Mouse (Mus musculus) layer of hippocampus, adult 8-10 months (tissue): ENCODE measurements around the gene Akp3. TPM values are rescaled to one million over a fixed set of nuclear protein-coding genes. Genes with fewer than 3 reads are reported as not detected.

Experiments
- DNase-seq, 2 experiments: peaks; one replicate each; pipeline ENCODE4 v3.0.0; 2022; ENCODE audit warnings: low spot score in 2 of 2
- total RNA-seq, 4 experiments: library from RNA; stranded (reverse); gene quantifications; 2 replicates each; pipeline ENCODE4 v1.2.4; 2022

The Akp3 gene
- total RNA-seq = not detected

- no peak for DNase-seq
Observed at GRCm38 (mm10) chr1:87124673-87125072, at the start of gene Akp3. Gene Akp3 (plus strand): TSS chr1:87124973.

DNA sequence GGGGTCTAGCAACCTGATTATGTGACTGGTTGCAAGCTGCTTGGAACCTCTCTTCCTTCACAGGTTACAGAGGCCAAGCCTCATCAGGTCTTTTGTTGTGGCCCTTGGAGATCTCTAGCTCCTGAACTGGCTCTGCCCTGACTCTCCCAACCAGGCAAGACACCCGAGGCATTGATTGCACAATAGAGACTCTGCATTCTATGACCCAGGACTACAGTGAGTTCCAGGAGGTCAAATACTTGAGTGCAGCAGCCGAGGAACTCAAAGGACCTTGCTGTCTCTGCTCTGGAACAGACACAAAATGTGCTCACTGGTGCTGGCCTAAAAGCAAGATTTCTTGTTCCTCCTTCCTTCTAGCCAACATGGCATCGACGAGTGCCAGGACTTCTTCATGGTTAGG lies 38.6 kb upstream of the Akp3 start:
- DNase-seq = no peak

- no peak for DNase-seq
Observed at GRCm38 (mm10) chr1:87086964-87087363, 37.8 kb upstream of the Akp3 start.

GRCm38 (mm10) chr1:87089251-87089650 lies 35.5 kb upstream of the Akp3 start:
- DNase-seq = no peak

- no peak for DNase-seq
Observed at GRCm38 (mm10) chr1:87089828-87090227, 34.9 kb upstream of the Akp3 start, which contains the start of gene Alppl2. Gene Alppl2 (minus strand): TSS chr1:87089928.

- DNase-seq = no peak
Observed at GRCm38 (mm10) chr1:87095642-87096041, 29.1 kb upstream of the Akp3 start.

DNA sequence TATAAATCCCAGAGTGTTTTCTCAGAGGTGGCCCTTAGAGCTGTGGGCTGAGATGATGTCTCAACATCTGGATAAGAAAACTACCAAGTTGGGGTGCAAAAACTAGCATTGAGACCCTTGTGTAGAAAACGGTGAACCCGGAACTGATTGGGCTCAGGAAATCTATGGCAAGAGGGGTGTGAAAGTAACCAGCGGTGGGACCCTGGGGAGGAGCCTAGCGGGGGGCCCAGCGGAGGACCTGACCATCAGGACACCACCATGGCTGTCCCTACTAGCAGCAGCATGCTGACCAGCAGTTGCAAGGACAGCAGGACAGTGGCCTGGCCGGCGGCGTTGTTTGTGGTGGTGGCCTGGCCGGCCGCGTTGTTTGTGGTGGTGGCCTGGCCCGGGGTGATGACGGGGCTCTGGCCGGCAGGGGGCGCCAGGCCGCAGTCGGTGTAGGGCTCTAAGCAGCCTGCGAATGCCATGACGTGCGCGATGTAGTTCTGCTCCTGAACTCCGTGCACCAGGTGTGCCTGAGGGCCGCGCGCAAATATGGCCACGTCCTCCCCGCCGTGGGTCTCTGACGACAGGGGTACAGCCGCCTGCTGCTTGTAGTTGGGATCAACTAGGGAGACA lies 26.3 kb upstream of the Akp3 start:
- peak in 1 of 2 experiments; percentile 25 for DNase-seq

DNA sequence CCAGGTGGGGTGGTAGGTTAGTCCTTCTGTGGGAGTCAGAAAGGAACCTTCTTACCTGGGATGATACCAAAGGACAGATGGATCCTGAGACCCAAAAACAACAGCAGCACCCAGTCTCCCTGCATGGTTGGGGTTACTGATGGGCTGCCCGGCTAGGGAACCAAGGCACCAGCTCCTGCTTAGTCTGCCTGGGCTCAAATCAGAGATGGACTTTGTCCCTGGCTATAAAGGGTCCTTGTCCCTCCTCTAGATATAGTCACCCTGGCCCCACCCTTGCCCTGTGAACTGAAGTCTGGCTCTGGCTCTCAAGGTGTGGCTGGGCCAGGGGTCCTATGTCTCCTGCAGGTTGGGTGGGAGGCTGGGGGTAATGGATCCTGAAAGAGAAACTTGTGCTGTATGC lies 23.4 kb upstream of the Akp3 start, which contains the start of gene Alpi:
TSS of gene Alpi (minus strand) at position 196 of the 400 bp plus-strand sequence.
- no peak for DNase-seq

- no peak for DNase-seq
Observed at GRCm38 (mm10) chr1:87102114-87102513, 22.7 kb upstream of the Akp3 start.

GRCm38 (mm10) chr1:87103936-87104335 lies 20.8 kb upstream of the Akp3 start:
- DNase-seq = no peak

DNA sequence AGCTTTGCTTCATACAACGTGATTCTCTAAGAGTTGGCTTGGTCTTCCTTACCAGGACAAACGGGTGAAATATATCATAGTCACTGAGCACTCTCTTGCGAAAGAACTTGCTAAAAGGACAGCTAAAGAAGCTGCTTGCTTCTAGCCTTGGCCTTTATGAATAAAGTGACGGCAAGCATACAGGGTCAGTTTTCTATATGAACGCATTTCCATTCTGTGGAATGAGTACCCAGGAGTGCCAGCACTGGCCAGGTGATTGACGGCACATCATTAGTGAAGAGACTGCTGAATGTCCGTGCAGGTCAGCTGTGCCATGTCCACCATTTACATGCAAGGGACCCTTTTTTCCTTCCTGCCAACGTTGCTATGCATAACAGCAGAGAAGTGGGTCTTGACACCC lies 18.2 kb upstream of the Akp3 start:
- no peak for DNase-seq

- DNase-seq = no peak
Observed at GRCm38 (mm10) chr1:87108564-87108963, 16.2 kb upstream of the Akp3 start.

- DNase-seq = no peak
Observed at GRCm38 (mm10) chr1:87111719-87112354, 12.9 kb upstream of the Akp3 start.

DNA sequence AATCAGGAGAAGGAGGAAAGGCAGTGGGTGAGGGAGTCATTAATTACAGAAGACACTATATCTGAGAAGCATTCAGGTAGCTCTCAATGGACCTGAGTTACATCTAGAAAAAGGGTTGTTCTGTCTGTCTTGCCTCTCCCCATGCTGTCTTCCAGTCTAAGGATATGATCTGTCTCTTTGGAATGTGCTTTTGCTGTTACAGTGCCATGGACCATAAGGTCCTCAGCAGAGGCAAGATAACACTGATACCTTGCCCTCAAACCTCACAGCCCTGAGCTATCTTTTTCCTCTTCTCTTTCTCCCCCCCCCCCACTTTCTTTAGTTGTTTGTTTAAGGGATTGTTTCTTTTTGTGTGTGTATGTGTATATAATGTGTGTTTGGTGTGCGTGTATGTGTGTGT lies 10.0 kb upstream of the Akp3 start:
- DNase-seq = no peak

GRCm38 (mm10) chr1:87127206-87128030 lies 2.6 kb downstream of the Akp3 start:
- peak in 1 of 2 experiments; percentile 41 for DNase-seq

DNA sequence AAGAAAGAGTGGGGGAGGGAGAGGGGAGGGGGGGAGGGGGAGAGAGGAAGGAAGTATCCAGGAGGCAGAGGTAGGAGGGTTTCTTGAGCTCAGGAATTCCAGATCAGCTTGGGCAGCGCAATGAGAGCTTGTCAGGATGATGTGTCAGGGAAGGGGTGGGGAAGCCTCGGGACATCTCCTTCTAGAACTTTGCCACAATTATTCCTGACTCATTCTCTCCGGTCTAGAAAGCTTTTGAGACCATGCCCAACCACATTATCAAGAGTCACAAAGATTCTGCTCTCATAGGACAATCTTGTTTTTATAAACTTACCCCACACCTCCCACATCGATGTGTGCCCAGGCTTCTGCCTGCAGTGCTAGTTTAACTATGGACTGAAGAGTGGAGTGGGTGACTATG lies 7.0 kb downstream of the Akp3 start:
- no peak for DNase-seq

GRCm38 (mm10) chr1:87141550-87141949 lies 16.8 kb downstream of the Akp3 start:
- no peak for DNase-seq

GRCm38 (mm10) chr1:87142456-87142855 lies 17.7 kb downstream of the Akp3 start:
- peak in 1 of 2 experiments; percentile 15 for DNase-seq

GRCm38 (mm10) chr1:87143141-87143540 lies 18.4 kb downstream of the Akp3 start:
- no peak for DNase-seq

DNA sequence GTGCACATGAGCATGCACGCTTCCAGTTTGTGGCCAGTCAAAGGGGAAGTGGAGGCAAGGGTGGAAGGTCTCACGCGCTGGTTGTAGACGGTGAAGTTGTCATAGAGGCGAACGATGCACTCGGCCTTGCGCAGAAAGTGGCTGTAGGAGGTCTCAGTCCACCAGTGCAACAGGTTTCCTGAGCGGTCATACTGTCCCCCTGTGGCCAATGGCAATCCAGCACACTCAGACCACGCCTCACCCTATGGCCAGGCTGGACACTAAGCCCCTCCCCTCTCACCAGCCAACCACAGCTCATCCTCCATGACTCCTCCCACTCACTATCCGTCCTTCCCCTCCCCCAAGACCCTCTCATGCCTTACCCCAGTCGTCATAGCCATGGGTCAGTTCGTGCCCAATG lies 24.6 kb downstream of the Akp3 start:
- DNase-seq = no peak

DNA sequence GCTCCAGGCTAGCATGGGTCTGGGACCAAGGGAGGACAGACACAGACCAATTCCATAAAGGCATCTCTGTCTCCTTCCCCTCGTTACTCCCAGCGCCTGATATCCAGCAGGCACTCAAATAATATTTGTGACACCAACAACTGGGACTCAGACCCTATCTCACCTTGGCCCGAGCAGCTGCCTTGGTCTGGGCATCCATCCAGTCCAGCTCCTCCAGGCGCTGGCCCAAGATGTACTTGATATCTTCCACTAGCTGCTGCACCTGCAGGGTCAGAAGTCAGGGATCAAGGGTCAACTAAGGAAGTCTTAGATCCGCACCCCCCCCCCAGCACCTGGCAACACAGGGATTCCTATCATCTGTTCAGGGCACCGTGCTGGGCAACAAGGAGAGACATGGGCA lies 26.5 kb downstream of the Akp3 start:
- no peak for DNase-seq

DNA sequence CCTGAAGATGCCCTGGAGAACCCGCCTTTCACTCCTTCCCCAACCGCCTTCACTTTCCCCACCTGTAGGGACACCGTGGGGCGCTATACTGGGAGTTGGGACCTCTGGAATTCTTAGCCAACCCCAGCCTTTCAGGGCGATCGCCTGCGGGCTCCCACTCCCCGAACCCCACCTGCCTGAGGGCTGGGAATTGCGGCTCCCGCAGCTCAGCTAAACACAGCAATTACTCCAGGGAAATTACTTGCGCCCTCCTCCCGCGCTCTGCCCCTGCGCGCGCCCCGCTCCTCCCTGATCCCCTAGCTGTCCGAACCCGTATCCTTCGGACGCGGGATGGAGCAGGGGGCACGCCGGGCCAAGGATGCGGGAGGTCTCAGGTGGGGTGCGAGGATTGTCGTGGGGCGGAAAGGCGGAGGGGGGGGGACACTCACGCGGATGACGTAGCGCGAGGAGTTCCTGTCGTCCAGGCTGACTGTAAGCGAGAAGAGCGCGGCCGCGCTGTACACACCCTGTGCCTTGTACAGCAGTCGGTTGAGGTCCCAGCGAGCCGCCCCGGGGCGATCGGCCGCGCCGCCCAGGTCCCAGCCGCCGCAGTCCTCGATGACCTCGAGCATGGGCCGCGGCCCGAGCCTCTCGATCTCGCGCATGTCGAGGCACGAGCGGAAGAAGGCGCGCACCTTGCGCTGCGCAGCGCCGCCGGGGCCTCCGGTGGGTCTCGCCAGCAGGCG lies 29.2 kb downstream of the Akp3 start:
- DNase-seq = no peak
